Mouse (Mus musculus): Measurements from ENCODE around the gene Slc28a2.
"Not testable (repeated sequence)": the region's sequence is repeated elsewhere in the genome, so short reads cannot be mapped to it uniquely, and the experiment has no call there.

Slc28a2 gene

DNA sequence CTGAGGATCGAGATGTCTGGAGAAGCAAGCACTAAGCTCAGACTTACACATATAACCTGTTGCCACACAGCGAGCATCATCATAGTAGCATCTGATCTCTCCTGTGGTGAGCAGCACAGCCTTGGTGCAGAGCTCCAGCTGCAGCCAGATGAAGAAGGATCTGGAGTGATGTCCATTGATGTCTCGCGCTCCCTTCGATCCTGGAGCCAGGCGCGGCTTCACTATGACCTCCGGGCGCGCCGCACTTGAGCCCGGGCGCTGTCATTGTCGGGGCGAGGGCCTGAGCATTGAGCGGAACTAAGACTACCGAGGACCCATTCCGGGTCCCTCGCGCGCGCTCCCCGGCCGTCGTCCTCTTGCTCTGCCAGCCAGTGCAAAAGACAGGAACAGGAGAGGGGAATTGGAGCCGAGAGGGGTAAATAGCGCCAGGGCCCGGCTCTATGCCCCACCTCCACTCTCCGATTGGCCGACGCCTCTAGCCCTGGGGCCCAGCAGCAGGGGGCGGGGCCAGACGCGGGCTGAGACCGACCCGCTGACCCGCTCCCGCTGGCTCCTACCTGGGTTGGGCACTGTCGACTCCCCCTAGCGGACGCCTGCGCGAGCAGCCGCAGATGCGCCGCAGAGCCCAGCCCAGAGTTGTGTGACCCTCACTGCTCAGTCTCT is 41.2 kb downstream of the Slc28a2 start:
- DNase-seq (ENCODE audit: low read depth, low spot score): peak; percentile 93

DNA sequence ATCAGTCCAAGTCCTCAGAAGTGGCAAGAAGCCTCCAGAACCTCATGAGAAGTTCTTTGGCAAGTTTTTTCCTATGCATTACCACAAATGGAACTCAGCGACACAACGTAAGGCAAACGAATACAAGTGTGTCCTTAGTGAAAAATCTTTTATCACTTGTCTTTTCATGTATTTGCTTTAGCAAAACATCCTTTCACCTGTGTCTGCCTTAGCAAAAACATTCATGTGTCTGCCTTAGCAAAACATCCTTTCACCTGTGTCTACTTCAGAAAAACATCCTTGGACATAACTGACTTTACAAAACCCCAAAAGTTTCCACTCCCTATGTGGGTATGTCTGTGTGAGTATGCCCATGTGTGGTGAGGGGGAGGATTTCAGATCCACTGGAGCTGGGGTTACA is 42.9 kb downstream of the Slc28a2 start:
- peak; percentile 70 for DNase-seq (ENCODE audit: low read depth, low spot score)

DNA sequence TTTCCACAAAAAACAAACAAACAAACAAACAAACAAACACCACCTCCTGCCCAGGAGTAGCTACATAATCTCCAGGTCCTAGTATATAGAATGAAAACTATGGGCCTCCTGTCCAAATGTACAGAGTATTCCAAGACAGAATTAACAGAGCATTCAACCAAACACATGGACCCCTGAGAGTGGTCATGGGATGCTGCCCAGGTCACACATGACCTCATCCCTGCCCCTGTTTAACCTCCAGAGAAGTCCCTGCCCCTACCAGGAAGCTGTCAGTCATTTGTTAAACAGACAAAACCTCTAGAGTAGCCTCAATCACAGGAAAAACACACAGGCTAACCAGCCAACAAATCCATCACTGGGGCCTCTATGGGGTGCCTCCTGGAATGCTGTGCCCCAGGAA is 50.3 kb downstream of the Slc28a2 start:
- DNase-seq (ENCODE audit: low read depth, low spot score): no peak

DNA sequence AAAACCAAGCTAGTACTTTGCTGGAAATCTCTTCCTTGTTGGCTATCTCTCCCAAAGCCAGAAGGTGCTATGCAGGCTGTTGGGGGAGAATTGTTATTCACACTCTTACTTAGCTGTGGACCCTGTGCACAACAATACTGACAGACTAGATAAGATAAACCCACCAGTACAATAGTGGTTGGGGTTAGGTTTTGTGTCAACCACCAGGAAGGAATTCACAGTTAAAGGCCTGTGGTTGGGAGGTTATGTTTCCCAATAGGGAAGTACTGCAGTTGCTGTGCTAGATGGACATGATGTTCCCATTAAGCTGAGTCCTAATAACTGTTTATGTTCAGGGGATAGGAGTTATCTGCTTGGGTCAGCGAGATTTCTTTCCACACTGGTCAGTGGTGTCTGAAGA is 57.5 kb downstream of the Slc28a2 start:
- not testable (repeated sequence) for DNase-seq (ENCODE audit: low read depth, low spot score)

DNA sequence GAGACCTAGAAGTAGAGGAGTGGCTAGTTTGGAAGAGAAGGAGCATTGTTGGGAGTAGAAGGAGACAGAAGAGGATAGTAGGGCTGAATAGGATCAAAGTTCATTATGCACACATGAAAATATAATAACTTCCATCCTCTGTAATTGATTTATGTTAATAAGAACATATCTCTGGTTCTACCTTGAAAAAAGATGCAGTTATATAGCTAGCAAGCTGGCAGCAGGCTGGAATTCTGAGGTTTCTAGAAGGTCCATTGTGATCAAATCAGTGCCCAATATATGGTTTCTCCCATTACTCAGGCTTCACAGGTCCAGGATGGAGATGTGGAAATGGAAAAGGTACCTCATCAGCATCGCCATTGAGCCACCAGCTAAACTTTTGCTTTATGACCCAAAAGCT is 58.4 kb downstream of the Slc28a2 start, which contains the start of gene Gm14085:
Gene Gm14085, plus strand, starts transcription at position 301 of the 400 bp plus-strand sequence.
- DNase-seq (ENCODE audit: low read depth, low spot score): no peak

DNA sequence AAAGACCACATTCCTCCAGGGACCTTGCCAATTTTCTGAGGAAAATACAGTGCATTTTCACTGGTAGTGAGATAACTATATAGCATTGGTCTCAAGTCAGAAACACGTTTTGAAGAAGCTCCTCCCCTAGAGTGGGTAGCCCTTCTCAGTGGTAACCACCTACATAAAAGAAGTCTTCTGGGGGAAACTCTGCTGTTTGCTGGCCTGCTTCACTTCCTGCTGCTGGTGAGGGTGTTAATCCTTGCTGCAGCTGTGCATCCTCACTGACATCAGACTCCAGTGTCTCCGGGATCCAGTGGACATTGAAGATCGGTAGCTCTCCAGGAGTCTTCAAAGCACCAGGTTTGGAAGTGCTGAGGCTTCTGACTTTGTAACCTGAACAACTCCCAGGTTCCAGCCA is 59.4 kb downstream of the Slc28a2 start:
- peak; percentile 26 for DNase-seq (ENCODE audit: low read depth, low spot score)

DNA sequence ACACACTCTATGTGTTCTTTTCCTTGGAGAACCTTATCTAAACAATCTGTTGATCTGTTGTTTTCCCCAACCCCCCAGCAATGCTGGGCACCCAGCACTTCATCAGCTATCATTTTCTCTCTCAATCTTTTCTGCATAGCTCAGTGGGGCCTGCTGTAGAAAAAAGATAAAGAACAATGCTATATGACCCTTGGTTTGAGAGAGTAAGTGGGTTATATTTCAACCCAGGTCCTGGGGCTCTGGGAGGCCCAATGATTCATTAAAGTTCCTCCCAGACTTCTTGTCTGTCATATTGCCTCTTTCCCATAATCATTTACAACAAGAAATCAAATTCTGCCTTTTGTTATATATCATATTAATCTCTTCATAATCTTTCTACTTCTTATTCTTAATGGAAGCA is 59.8 kb downstream of the Slc28a2 start:
- not testable (repeated sequence) for DNase-seq (ENCODE audit: low read depth, low spot score)

DNA sequence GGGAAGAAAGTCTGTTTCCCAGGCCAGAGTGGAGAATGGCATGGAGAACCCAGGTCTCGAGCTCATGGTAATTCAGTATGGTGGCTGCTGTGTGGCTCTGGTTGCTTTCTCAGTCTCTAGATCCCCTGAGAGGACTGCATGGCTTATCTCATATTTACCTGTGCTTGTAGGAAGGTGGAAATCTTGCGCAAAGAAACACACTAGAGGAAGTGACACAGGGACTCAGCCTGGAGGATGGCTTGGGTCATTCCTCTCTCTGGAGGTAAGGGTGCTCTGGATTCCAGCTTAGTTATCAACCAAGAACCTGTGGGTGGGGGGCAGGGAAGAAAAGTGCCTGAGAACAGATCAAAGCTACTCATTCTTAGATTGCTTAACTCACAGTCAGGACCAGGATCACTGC is 60.4 kb downstream of the Slc28a2 start:
- DNase-seq (ENCODE audit: low read depth, low spot score): no peak

Measured in CD4-positive, CD25-positive, alpha-beta regulatory T cell, adult 2 months (primary cell).